Mouse (Mus musculus) embryonic facial prominence, embryonic 13.5 days (tissue): ENCODE data around the gene Gpbar1. TPM values are rescaled to one million over a fixed set of nuclear protein-coding genes. Genes with fewer than 3 reads are reported as not detected.
A peak's percentile ranks its signal among the peaks of the same experiment; 100 is the strongest.
"Not testable (repeated sequence)": the region's sequence is repeated elsewhere in the genome, so short reads cannot be mapped to it uniquely, and the experiment has no call there.

Source experiments
- ATAC-seq: fragments of 200-750 bp; cut with Nextera tagmentation; 2 replicates; pipeline ENCODE4 v1.8.0; 2017; ENCODE audit warnings: low read depth; ENCODE audit not compliant: insufficient number of reproducible peaks, insufficient read depth, low FRiP score, low TSS enrichment
- H3K27ac ChIP-seq: fragments of 300-500 bp; sonication (generic); 2 replicates; pipeline ENCODE4 v1.5.1; 2015; ENCODE audit warnings: moderate library complexity, mild to moderate bottlenecking, inconsistent platforms
- H3K27me3 ChIP-seq: fragments of 300-500 bp; sonication (generic); 2 replicates; pipeline ENCODE4 v1.6.1; 2015; ENCODE audit warnings: mild to moderate bottlenecking, inconsistent platforms
- H3K36me3 ChIP-seq: fragments of 300-500 bp; sonication (generic); 2 replicates; pipeline ENCODE4 v1.6.1; 2015; ENCODE audit warnings: mild to moderate bottlenecking, inconsistent platforms
- H3K4me1 ChIP-seq: fragments of 300-500 bp; sonication (generic); 2 replicates; pipeline ENCODE4 v1.6.1; 2015; ENCODE audit warnings: inconsistent platforms
- H3K4me2 ChIP-seq: fragments of 300-500 bp; sonication (generic); 2 replicates; pipeline ENCODE4 v1.6.1; 2015; ENCODE audit warnings: moderate library complexity, mild to moderate bottlenecking, inconsistent platforms
- H3K4me3 ChIP-seq: fragments of 300-500 bp; sonication (generic); 2 replicates; pipeline ENCODE4 v1.5.1; 2015; ENCODE audit warnings: mild to moderate bottlenecking, inconsistent platforms
- H3K9ac ChIP-seq: fragments of 300-500 bp; sonication (generic); 2 replicates; pipeline ENCODE4 v1.6.1; 2015; ENCODE audit warnings: mild to moderate bottlenecking, inconsistent platforms
- H3K9me3 ChIP-seq: fragments of 300-500 bp; sonication (generic); 2 replicates; pipeline ENCODE4 v1.6.1; 2016; ENCODE audit warnings: inconsistent platforms
- WGBS: fragments of 180-500 bp; shearing (Covaris S2); methylation state at CpG from one replicate; pipeline ENCODE4 v1.1.7; 2015; ENCODE audit warnings: mixed read lengths; 5-methylcytosine and 5-hydroxymethylcytosine counted together
- polyA plus RNA-seq: library from polyadenylated mRNA; unstranded; fragments of >200 nt; fragmentation: Nextera tagmentation; extraction: Ambion mirVana; gene quantifications from 2 replicates; pipeline ENCODE4 v1.2.1, GENCODE M21; 2015

The Gpbar1 gene
- polyA plus RNA-seq, 1 experiment from 2014 or later = 0.20 TPM

DNA sequence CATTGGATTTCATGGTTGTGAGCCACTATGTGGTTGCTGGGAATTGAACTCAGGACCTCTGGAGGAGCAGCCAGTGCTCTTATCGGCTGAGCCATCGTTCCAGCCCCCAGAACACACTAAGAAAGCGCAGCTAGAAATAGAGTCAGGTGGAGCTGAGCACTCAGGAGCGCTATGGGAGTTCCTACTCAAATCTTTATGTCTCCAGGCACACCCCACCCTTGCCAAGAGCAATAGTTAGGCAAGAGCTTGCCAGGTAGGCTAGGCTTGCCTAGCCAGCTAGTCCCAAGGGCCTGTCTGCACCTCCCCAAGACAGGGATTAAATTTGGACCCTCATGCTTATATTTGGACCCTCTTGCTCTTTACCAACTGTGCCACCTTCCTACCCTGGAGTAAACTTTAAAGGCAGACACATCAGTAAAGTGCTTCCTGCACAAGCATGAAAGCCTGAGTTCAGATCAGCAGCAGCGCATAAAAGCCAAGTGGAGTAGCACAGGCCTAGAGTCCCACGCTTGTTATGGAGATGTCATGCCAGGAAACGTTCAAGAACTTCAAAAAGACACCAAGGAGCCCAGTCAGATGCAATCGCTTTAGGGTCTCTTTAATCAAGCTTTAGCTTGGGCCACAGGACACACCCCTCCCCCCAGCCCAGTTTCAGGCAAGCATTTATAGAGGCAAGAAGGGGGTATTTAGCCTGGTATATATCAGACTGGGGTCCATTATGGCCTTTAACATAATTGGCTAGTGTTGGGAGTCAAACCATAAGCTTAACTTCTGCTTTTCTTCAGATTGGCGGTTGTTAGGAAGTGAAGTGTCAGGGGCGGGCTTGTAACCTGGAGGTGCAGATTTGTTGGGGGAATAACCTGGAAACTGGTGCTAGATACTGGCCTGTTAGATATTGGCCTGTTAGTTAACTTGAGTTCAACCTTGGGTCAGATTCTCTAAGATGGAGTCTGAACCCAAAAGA is 29.9 kb downstream of the Gpbar1 start:
- Histone ChIP-seq H3K4me3 (no peak overlapping the region), H3K27me3 (no peaks in the 10 kb centered on the region), H3K36me3 (no peaks in the 10 kb centered on the region), H3K9ac (no peak overlapping the region), H3K27ac (no peak overlapping the region), H3K4me2 (no peak overlapping the region), H3K9me3 (no peaks in the 10 kb centered on the region), H3K4me1 (peaks cover 8% of the 10 kb centered on the region; the same call in 1 of the 2 replicates)
- ATAC-seq = no peak
- WGBS = 65% methylated on average over 10 of the region's 10 CpGs

- 23% methylated on average over 3 of the region's 3 CpGs for whole genome bisulfite sequencing
- H3K27me3 ChIP-seq = no peaks in the 10 kb centered on the region
- no peak overlapping the region for H3K4me3 ChIP-seq
- H3K27ac ChIP-seq = no peak overlapping the region
- peak overlapping the region; percentile 47; the same call in 1 of the 2 replicates for H3K9ac ChIP-seq
- H3K9me3 ChIP-seq = no peaks in the 10 kb centered on the region
- no peak overlapping the region for H3K4me2 ChIP-seq
- no peaks in the 10 kb centered on the region for H3K36me3 ChIP-seq
- 0 out of 2 replicates have a peak, but pooled peaks cover 4% of the 10 kb centered on the region for H3K4me1 ChIP-seq
- ATAC-seq = no peak
These were observed 31.4 kb downstream of the Gpbar1 start for GRCm38 (mm10) chr1:74309767-74310166.

- Histone ChIP-seq H3K27ac (no peak overlapping the region), H3K4me2 (no peak overlapping the region), H3K36me3 (no peaks in the 10 kb centered on the region), H3K4me3 (no peak overlapping the region), H3K27me3 (no peaks in the 10 kb centered on the region), H3K4me1 (0 out of 2 replicates have a peak, but pooled peaks cover 4% of the 10 kb centered on the region), H3K9ac (no peak overlapping the region), H3K9me3 (no peaks in the 10 kb centered on the region)
- WGBS = 5% methylated on average over 3 of the region's 3 CpGs
- no peak for ATAC-seq
These were observed 34.8 kb downstream of the Gpbar1 start for GRCm38 (mm10) chr1:74313049-74313692.

- no peak overlapping the region for H3K27ac ChIP-seq
- H3K4me2 ChIP-seq = no peak overlapping the region
- H3K36me3 ChIP-seq = no peaks in the 10 kb centered on the region
- no peaks in the 10 kb centered on the region for H3K9me3 ChIP-seq
- ATAC-seq = no peak
- no peak overlapping the region for H3K4me3 ChIP-seq
- WGBS = 81% methylated on average over 3 of the region's 3 CpGs
- no peaks in the 10 kb centered on the region for H3K27me3 ChIP-seq
- H3K9ac ChIP-seq = no peak overlapping the region
- H3K4me1 ChIP-seq = 0 out of 2 replicates have a peak, but pooled peaks cover 3% of the 10 kb centered on the region
These were observed 36.4 kb downstream of the Gpbar1 start for GRCm38 (mm10) chr1:74314796-74315195.

GRCm38 (mm10) chr1:74316114-74316827 is 37.9 kb downstream of the Gpbar1 start:
- Histone ChIP-seq H3K27ac (no peak overlapping the region), H3K4me3 (no peak overlapping the region), H3K9me3 (no peaks in the 10 kb centered on the region), H3K4me1 (no peaks in the 10 kb centered on the region), H3K36me3 (no peaks in the 10 kb centered on the region), H3K4me2 (no peak overlapping the region), H3K27me3 (no peaks in the 10 kb centered on the region), H3K9ac (no peak overlapping the region)
- WGBS = 73% methylated on average over 4 of the region's 4 CpGs
- no peak for ATAC-seq

DNA sequence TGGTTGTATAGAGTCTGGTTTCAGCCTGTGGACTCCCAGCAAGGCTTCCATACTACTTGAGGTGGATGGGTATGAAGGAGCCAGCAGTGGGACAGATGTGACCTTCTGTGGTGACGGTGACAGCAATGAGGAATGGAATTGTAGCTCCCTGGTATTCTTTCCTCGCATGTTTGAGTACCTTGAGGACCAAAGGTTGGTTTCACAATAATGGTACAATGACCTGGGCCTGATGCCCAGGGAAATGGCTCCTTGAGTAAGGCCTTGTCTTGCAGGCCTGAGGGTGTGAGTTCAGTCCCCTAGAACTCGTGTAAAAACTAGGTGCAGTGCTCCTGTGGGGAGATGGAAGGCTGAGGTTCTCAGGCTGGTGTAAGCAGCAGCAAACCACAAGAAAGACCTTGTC is 40.4 kb downstream of the Gpbar1 start:
- no peak overlapping the region for H3K4me3 ChIP-seq
- H3K4me2 ChIP-seq = no peak overlapping the region
- H3K27ac ChIP-seq = no peak overlapping the region
- no peaks in the 10 kb centered on the region for H3K9me3 ChIP-seq
- no peaks in the 10 kb centered on the region for H3K4me1 ChIP-seq
- no peak for ATAC-seq
- H3K27me3 ChIP-seq = no peaks in the 10 kb centered on the region
- no peaks in the 10 kb centered on the region for H3K36me3 ChIP-seq
- H3K9ac ChIP-seq = no peak overlapping the region
- 85% methylated on average over 3 of the region's 3 CpGs for WGBS

GRCm38 (mm10) chr1:74321396-74321795 is 43.0 kb downstream of the Gpbar1 start:
- H3K36me3 ChIP-seq = peaks cover 4% of the 10 kb centered on the region; the same call in 1 of the 2 replicates
- ATAC-seq = no peak
- H3K27ac ChIP-seq = no peak overlapping the region
- no peak overlapping the region for H3K9ac ChIP-seq
- H3K4me2 ChIP-seq = no peak overlapping the region
- no peaks in the 10 kb centered on the region for H3K4me1 ChIP-seq
- no peaks in the 10 kb centered on the region for H3K27me3 ChIP-seq
- H3K9me3 ChIP-seq = no peaks in the 10 kb centered on the region
- 75% methylated on average over 3 of the region's 3 CpGs for WGBS
- H3K4me3 ChIP-seq = no peak overlapping the region

DNA sequence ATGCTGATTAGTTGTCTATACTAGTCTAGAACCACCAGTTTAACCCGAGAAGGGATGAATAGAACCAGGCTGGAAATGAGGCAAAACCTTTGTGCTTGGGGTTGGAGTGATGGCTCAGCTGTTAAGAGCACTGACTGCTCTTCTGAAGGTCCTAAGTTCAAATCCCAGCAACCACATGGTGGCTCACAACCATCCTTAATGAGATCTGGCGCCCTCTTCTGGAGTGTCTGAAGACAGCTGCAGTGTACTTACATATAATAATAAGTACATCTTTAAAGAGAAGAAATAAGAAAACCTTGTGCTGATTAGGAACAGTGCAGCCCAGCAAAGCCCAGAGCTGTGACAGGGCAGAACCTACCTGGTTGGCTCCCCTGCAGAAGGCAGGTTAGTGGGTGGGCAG is 48.6 kb downstream of the Gpbar1 start:
- not testable (repeated sequence) for H3K36me3 ChIP-seq, H3K27me3 ChIP-seq, H3K27ac ChIP-seq, H3K9ac ChIP-seq, H3K4me2 ChIP-seq, ATAC-seq, H3K4me3 ChIP-seq, H3K9me3 ChIP-seq
- 61% methylated on average over 2 of the region's 2 CpGs for WGBS
- H3K4me1 ChIP-seq = peaks cover 14% of the 10 kb centered on the region; the same call in 1 of the 2 replicates

Other genes with a start within 250 kb of the Gpbar1 start
- 38.5 and 39.3 TPM in 2 replicates for gene Tns1, start 154.1 kb upstream of the Gpbar1 start, polyA plus RNA-seq
- 0.22 and 0.23 TPM in 2 replicates for gene Rufy4, start 153.0 kb upstream of the Gpbar1 start, polyA plus RNA-seq
- gene Cxcr2, start 124.6 kb upstream of the Gpbar1 start, polyA plus RNA-seq = 0.07 TPM in 1 of 2 replicates, not detected in the other
- not detected in 2 replicates for gene Cxcr1, start 83.9 kb upstream of the Gpbar1 start, polyA plus RNA-seq
- 400 and 419 TPM in 2 replicates for gene Arpc2, start 42.5 kb upstream of the Gpbar1 start, polyA plus RNA-seq
- 224 and 225 TPM in 2 replicates for gene Aamp, start 6.2 kb downstream of the Gpbar1 start, polyA plus RNA-seq
- 95.1 and 112 TPM in 2 replicates for gene Pnkd, start 6.4 kb downstream of the Gpbar1 start, polyA plus RNA-seq
- 28.4 and 29.4 TPM in 2 replicates for gene Tmbim1, start 27.1 kb downstream of the Gpbar1 start, polyA plus RNA-seq
- 0.63 and 0.77 TPM in 2 replicates for gene Catip, start 83.6 kb downstream of the Gpbar1 start, polyA plus RNA-seq
- 1.8 and 2.8 TPM in 2 replicates for gene Slc11a1, start 96.6 kb downstream of the Gpbar1 start, polyA plus RNA-seq
- 91.0 and 92.3 TPM in 2 replicates for gene Ctdsp1, start 113.0 kb downstream of the Gpbar1 start, polyA plus RNA-seq
- 0.20 and 2.0 TPM in 2 replicates for gene Vil1, start 130.8 kb downstream of the Gpbar1 start, polyA plus RNA-seq
- 68.5 and 70.8 TPM in 2 replicates for gene Cnot9, start 227.5 kb downstream of the Gpbar1 start, polyA plus RNA-seq